Mouse (Mus musculus) hindbrain, postnatal 0 days (tissue): Measurements from ENCODE around the gene Lyz2. TPM values are rescaled to one million over a fixed set of nuclear protein-coding genes. Genes with fewer than 3 reads are reported as not detected.
"Not testable (repeated sequence)": the region's sequence is repeated elsewhere in the genome, so short reads cannot be mapped to it uniquely, and the experiment has no call there.

Experiments
- ATAC-seq: fragments of 200-750 bp; cut with Nextera tagmentation; 2 replicates; pipeline ENCODE4 v1.8.0; 2017; ENCODE audit warnings: mild to moderate bottlenecking, moderate TSS enrichment, moderate library complexity
- DNase-seq: peaks from one replicate; pipeline ENCODE4 v3.0.0-alpha.2; 2015; ENCODE audit warnings: low spot score
- H3K27ac ChIP-seq: fragments of 300-500 bp; sonication (generic); 2 replicates; pipeline ENCODE4 v1.5.1; 2014; ENCODE audit warnings: mild to moderate bottlenecking
- H3K27me3 ChIP-seq: fragments of 300-500 bp; sonication (generic); 2 replicates; pipeline ENCODE4 v1.6.1; 2014; ENCODE audit warnings: low read length, mixed read lengths; ENCODE audit not compliant: insufficient read depth
- H3K36me3 ChIP-seq: fragments of 300-500 bp; sonication (generic); 2 replicates; pipeline ENCODE4 v1.6.1; 2014; ENCODE audit warnings: low read length, mixed read lengths; ENCODE audit not compliant: insufficient read depth
- H3K4me1 ChIP-seq: fragments of 300-500 bp; sonication (generic); 2 replicates; pipeline ENCODE4 v1.6.1; 2014; ENCODE audit warnings: antibody characterized with exemption, low read length, mixed read lengths; ENCODE audit not compliant: insufficient read depth
- H3K4me2 ChIP-seq: fragments of 300-500 bp; sonication (generic); 2 replicates; pipeline ENCODE4 v1.6.1; 2014; ENCODE audit warnings: low read depth, mild to moderate bottlenecking, low read length, moderate library complexity, mixed read lengths
- H3K4me3 ChIP-seq: fragments of 300-500 bp; sonication (generic); 2 replicates; pipeline ENCODE4 v1.5.1; 2014; ENCODE audit warnings: low read length
- H3K9ac ChIP-seq: fragments of 300-500 bp; sonication (generic); replicated peaks from 2 replicates; pipeline ENCODE4 v1.6.1; 2014; ENCODE audit warnings: mild to moderate bottlenecking, low read length, moderate library complexity, mixed read lengths
- H3K9me3 ChIP-seq: fragments of 300-500 bp; sonication (generic); 2 replicates; pipeline ENCODE4 v1.6.1; 2016; ENCODE audit warnings: low read length, mixed read lengths
- CTCF ChIP-seq: IDR thresholded peaks from 2 replicates; pipeline ENCODE4 v1.5.1; 2016; ENCODE audit warnings: antibody characterized with exemption, control low read depth, low read depth
- WGBS: fragments of 180-500 bp; shearing (Covaris S2); extraction: QIAGEN DNeasy Blood & Tissue Kit; methylation state at CpG from one replicate; pipeline ENCODE4 v1.1.7; 2014; 5-methylcytosine and 5-hydroxymethylcytosine counted together
- polyA plus RNA-seq: library from polyadenylated mRNA; unstranded; fragments of >200 nt; fragmentation: Nextera tagmentation; extraction: Ambion mirVana; gene quantifications from 2 replicates; pipeline ENCODE4 v1.2.1, GENCODE M21; 2015
- total RNA-seq: library from RNA; depleted of rRNA; stranded (reverse); fragments of >200 nt; gene quantifications from 2 replicates; pipeline ENCODE4 v1.2.3, GENCODE M21; 2014

Lyz2 gene
- total and polyA plus RNA-seq, 2 experiments from 2014 or later, result 12.7 to 25.6 TPM

GRCm38 (mm10) chr10:117284578-117285520 is 2.7 kb upstream of the Lyz2 start:
- no peak overlapping the region for H3K9ac ChIP-seq
- ATAC-seq (no peak), DNase-seq (no peak)
- H3K9me3 ChIP-seq, result no peaks in the 10 kb centered on the region
- no peak overlapping the region for H3K4me2 ChIP-seq
- no peak for TF ChIP-seq CTCF
- no peaks in the 10 kb centered on the region for H3K36me3 ChIP-seq
- no peaks in the 10 kb centered on the region for H3K27me3 ChIP-seq
- H3K27ac ChIP-seq, result no peak overlapping the region
- no peak overlapping the region for H3K4me3 ChIP-seq
- WGBS, result 91% methylated on average over 10 of the region's 10 CpGs
- H3K4me1 ChIP-seq, result no peaks in the 10 kb centered on the region

- no peaks in the 10 kb centered on the region for H3K27me3 ChIP-seq
- WGBS, result 83% methylated on average over 7 of the region's 7 CpGs
- H3K27ac ChIP-seq, result no peak overlapping the region
- no peaks in the 10 kb centered on the region for H3K4me1 ChIP-seq
- no peak for ATAC-seq
- no peaks in the 10 kb centered on the region for H3K9me3 ChIP-seq
- H3K4me2 ChIP-seq, result no peak overlapping the region
- no peak overlapping the region for H3K4me3 ChIP-seq
- no peak for TF ChIP-seq CTCF
- no peaks in the 10 kb centered on the region for H3K36me3 ChIP-seq
- H3K9ac ChIP-seq, result no peak overlapping the region
- no peak for DNase-seq
Observed at GRCm38 (mm10) chr10:117283871-117284577, 1.9 kb upstream of the Lyz2 start.

DNA sequence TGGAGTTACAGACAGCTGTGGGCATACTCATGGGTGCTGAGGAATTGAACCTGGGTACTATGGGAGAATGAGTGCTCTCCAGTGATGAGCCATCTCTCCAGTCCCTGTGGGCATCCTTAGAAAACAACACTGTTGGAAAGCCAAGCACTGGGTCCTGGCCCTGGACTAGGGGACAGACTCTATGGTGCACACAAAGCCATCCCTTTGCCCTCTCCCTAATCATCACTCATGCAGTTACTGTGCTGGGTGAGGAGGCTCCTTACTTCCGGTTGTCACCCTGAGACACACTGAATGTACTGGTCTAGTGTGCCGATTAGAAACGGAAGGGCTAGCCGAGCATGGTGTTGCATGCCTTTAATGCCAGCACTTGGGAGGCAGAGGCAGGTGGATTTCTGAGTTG is 1.1 kb upstream of the Lyz2 start:
- ATAC-seq, H3K4me1 ChIP-seq, H3K27me3 ChIP-seq, H3K4me3 ChIP-seq, H3K9me3 ChIP-seq, DNase-seq, H3K4me2 ChIP-seq, H3K27ac ChIP-seq, H3K36me3 ChIP-seq, H3K9ac ChIP-seq: not testable (repeated sequence)
- WGBS, result 89% methylated on average over 4 of the region's 4 CpGs

GRCm38 (mm10) chr10:117282551-117282950 is 430 bp upstream of the Lyz2 start:
- DNase-seq, result no peak
- no peak for ATAC-seq
- H3K9me3 ChIP-seq, result no peaks in the 10 kb centered on the region
- no peaks in the 10 kb centered on the region for H3K36me3 ChIP-seq
- H3K9ac ChIP-seq, result no peak overlapping the region
- WGBS, result 88% methylated on average over 2 of the region's 2 CpGs
- no peak for TF ChIP-seq CTCF
- H3K4me1 ChIP-seq, result no peaks in the 10 kb centered on the region
- no peak overlapping the region for H3K27ac ChIP-seq
- H3K4me3 ChIP-seq, result no peak overlapping the region
- no peak overlapping the region for H3K4me2 ChIP-seq
- no peaks in the 10 kb centered on the region for H3K27me3 ChIP-seq

GRCm38 (mm10) chr10:117281381-117281920 is 670 bp downstream of the Lyz2 start:
- no peaks in the 10 kb centered on the region for H3K9me3 ChIP-seq
- H3K9ac ChIP-seq, result no peak overlapping the region
- H3K27ac ChIP-seq, result no peak overlapping the region
- no peaks in the 10 kb centered on the region for H3K27me3 ChIP-seq
- DNase-seq (no peak), ATAC-seq (no peak)
- no peak overlapping the region for H3K4me2 ChIP-seq
- WGBS, result 90% methylated on average over 7 of the region's 7 CpGs
- H3K4me1 ChIP-seq, result no peaks in the 10 kb centered on the region
- no peaks in the 10 kb centered on the region for H3K36me3 ChIP-seq
- TF ChIP-seq CTCF, result no peak
- H3K4me3 ChIP-seq, result no peak overlapping the region

DNA sequence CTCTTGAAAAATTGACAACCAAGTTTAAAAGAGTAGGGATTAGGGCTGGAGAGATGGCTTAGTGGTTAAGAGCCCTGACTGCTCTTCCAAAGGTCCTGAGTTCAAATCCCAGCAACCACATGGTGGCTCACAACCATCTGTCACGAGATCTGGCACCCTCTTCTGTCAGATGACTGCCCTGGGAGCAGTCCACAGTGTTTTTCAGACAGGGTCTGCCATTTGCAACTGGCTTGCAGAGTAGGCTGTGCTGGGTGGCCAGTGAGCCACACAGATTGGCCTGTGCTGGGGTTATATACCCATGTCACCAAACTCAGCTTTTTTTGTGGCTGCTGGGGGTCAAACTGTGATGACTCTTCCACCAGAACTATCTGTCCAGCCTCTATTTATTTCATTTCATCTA is 2.1 kb downstream of the Lyz2 start:
- Histone ChIP-seq H3K4me2 (no peak overlapping the region), H3K36me3 (no peaks in the 10 kb centered on the region), H3K9me3 (no peaks in the 10 kb centered on the region), H3K9ac (no peak overlapping the region), H3K27me3 (no peaks in the 10 kb centered on the region), H3K27ac (no peak overlapping the region), H3K4me1 (no peaks in the 10 kb centered on the region), H3K4me3 (no peak overlapping the region)
- ATAC-seq, result no peak
- 46% methylated on average over 1 of the region's 1 CpGs for WGBS
- DNase-seq, result no peak
- no peak for TF ChIP-seq CTCF

- not testable (repeated sequence) for H3K9ac ChIP-seq, H3K4me3 ChIP-seq, DNase-seq, H3K9me3 ChIP-seq, H3K4me2 ChIP-seq, H3K36me3 ChIP-seq, H3K27ac ChIP-seq, H3K4me1 ChIP-seq, H3K27me3 ChIP-seq
- ATAC-seq, result peak; percentile 62; the same call in 1 of the 2 replicates
- WGBS, result 67% methylated on average over 2 of the region's 2 CpGs
Observed at GRCm38 (mm10) chr10:117278510-117278909, 3.6 kb downstream of the Lyz2 start.

- ATAC-seq, H3K4me1 ChIP-seq, H3K9me3 ChIP-seq, H3K4me2 ChIP-seq, H3K4me3 ChIP-seq, H3K27ac ChIP-seq, H3K36me3 ChIP-seq, H3K9ac ChIP-seq, H3K27me3 ChIP-seq: not testable (repeated sequence)
- DNase-seq, result peak; percentile 5
- WGBS, result 78% methylated on average over 9 of the region's 9 CpGs
Observed at GRCm38 (mm10) chr10:117277779-117278178, 4.3 kb downstream of the Lyz2 start.
